Mouse (Mus musculus) frontal cortex, postnatal 10 days (tissue): ENCODE data around the gene Aurkaip1.
"Not testable (repeated sequence)": the region's sequence is repeated elsewhere in the genome, so short reads cannot be mapped to it uniquely, and the experiment has no call there.

Experiments used
- DNase-seq, 2 experiments: peaks; one replicate each; pipeline ENCODE4 v3.0.0; 2022; ENCODE audit warnings: low spot score in 2 of 2, mixed read lengths in 1 of 2

Gene Aurkaip1

DNA sequence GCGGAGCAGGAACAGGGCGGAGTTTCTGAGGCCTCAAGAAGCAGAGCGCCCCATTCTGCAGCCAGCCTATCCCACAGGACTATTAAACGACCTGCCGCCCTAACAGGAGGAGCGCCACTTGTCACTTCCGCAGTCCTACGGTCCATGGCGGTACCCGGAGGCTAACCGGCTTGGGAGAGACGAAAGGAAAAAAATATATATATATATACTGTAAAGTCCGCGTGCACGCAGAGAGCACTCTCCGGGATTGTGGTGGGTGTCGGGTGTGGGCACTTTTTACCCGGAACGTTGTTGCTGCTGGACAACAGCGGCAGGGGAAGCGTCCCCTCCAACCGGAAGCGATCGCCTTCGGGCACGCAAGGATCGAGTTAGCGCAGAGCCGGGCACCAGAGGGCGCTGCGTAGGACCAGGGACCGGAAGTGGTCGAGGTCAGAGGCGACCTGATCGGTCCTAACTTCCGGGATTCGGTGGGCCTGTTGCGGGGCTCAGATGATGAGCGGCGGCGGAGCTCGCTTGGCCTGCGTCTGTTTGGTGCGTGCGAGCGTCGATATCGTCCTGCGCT is at the start of gene Aurkaip1:
Aurkaip1 (plus strand) TSS at position 68 of the 562 bp plus-strand sequence.
- peak; percentile 91 to 96 for DNase-seq

DNA sequence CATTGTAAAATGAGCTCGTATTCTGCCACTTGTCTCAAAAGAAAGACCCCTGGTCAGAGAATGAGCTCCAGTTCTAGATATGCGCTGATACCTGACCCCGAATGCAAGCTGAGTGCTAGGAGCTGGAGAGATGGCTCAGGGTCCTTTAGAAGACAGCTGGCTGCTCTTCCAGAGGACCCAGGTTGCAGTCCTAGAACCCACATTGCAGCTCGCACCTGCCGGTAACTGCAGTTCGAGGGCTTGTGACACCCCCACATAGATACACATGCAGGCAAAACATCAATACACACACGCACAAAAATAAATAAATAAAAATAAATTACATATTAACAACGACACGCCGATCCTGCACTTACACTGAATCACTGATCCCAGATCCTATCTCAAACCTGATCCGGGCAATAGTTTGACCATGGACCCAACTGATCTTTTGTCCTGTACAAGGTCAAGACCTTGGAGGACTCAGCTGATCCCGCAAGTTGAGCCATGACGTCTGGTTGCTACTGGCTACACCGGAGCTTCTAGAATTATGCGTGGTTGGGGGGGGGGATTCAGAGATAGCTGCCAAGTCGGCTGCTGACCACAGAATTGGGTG is 47.5 kb upstream of the Aurkaip1 start:
- DNase-seq = no peak

DNA sequence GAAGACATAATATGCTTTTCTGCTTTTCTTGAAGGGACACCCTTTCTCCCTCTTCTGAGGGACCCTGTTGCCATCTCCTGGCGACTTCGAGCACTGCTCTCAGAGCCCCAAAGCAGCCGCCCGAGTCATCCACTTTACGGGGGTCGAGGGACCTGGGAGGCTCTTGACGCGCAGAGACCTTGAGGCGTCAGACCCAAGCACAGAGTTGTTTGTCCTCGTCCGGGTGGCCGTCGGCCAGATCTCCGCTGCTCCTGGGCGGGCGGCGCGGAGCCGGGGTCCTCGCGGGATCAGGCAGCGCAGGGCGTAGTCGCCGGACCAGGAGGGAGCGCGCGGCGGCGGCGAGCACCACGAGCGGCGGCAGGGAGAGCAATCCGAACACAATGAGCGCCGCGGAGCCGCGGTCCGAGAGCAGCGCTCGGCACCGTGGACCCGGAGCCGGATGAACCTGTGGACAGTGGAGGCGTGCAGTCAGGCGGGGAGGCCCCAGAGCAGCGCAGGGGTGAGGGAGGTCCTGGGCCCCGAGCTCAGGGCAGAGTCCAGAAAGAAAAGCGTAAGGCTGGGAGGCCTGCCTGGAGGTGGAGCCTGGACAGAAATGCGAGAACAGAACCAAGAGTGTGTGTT is 46.9 kb upstream of the Aurkaip1 start:
- DNase-seq = peak; percentile 69 to 80

DNA sequence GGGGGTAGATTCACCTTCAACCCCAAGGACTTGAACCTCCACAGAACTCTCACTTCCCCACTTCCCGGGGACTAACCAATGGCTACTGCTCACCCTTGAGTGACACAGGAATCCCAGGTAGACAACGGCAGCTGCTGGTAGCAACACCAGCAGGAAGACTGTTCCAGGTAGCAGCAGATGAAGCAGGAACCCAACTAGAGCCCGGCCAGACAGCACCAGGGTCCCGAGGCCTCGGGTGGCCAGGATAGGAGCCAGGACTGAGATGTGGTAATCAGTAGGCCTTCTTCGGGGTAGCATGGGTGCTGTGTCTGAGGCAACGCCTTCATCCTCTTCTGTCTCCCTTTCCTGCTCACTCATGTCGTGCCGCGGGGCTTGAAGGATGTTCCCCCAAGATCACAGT is 45.8 kb upstream of the Aurkaip1 start:
- DNase-seq = no peak

DNA sequence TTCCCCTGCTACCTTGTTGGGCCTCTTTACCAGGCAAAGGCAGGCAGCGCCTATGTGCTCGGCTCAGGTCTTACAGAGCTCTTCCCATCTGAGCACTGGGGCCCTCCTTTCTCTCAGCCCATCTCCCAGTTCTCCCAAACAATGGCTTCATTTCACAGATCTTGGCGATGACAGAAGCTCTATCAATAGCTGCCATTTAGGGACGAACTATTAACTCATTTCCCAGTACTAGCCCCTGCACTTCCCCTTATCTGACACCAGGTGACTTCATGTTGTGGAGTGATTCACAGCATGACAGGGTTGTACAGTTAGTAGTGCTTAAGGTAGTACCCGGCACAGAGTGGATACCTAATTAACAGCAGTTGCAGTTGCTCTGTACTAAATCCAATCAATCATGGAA is 45.3 kb upstream of the Aurkaip1 start, which contains the start of gene Tmem88b:
Tmem88b (minus strand) TSS at position 56 of the 400 bp plus-strand sequence.
- DNase-seq = no peak

DNA sequence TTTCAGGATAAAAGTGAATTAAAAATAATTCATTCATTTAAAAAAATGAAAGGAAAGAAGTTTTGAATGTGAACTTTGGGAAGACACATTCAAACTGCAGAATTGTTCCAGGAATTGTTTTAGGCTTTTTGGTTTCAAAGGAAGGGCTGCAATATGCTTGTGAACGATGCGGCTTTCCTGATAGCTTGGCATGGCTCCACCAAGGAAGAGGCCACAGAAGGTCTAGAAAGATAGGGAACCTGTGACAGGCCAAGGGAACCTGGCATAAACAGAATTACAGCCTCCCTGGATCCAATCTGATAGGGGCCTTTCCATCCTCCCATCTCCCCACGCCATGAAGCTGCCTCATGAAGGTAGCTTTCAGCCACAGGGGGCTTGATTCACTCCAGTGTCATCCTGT is 42.8 kb upstream of the Aurkaip1 start:
- no peak for DNase-seq

DNA sequence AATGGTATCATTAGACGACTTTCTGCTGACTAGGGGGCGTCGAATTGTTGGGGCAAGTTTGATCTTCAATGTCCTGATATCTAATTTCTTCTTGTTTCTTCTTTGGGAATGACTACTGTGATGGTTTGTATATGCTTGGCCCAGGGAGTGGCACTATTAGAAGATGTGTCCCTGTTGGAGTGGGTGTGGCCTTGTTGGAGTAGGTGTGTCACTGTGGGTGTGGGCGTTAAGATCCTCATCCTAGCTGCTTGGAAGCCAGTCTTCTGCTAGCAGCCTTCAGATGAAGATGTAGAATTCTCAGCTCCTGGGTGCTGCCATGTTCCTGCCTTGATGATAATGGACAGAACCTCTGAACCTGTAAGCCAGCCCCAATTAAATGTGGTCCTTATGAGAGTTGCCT is 42.2 kb upstream of the Aurkaip1 start:
- not testable (repeated sequence) for DNase-seq

DNA sequence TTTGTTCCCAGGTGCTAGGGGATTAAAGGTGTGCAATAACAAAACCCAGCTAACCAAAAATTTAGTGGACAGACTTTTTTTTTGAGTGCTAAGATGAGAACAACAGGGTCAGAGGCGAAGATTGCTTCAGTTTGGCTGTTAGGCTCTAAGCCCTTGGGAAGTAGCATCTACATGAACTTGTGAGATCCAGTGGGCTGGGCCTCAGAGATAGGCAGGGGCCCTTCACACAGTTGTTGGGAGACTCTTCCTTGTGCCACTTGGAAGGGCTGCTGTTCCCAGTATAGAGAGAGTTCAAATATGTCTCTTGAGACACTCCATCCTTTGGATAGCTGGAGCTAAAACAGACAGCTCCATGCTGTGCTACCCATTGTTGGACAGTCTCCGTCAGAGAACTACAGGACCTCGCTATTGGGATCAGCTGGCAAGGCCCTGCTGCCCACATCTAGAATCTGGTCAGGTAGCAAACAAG is 41.0 kb upstream of the Aurkaip1 start, which contains the start of gene Ankrd65:
Ankrd65 (plus strand) TSS at position 419 of the 469 bp plus-strand sequence.
- DNase-seq = no peak

DNA sequence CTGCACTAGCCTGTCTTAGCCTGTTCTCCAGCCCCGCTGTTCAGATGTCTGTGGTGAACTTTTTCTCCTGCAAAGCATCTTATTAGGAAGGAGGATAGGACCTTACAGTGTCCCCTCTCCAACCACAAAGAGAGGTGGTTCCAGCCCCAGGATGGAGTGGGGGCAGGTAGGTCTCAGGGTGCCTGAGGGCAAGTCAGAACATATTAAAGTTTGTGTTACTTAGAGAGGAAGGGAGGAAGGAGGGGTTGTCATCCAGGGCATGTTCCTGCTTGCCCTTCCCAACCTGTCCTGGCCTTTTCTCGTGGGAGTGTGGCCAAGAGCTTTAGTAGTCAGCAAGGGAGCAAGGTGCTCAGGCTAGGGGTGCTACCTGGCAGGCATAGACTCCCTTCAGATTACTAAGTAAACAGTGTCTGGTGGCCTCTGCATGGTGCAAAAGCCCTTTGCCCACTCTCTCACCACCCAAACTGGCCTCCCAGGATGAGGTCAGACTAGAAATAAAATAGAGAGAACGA is 40.4 kb upstream of the Aurkaip1 start:
- DNase-seq = no peak

DNA sequence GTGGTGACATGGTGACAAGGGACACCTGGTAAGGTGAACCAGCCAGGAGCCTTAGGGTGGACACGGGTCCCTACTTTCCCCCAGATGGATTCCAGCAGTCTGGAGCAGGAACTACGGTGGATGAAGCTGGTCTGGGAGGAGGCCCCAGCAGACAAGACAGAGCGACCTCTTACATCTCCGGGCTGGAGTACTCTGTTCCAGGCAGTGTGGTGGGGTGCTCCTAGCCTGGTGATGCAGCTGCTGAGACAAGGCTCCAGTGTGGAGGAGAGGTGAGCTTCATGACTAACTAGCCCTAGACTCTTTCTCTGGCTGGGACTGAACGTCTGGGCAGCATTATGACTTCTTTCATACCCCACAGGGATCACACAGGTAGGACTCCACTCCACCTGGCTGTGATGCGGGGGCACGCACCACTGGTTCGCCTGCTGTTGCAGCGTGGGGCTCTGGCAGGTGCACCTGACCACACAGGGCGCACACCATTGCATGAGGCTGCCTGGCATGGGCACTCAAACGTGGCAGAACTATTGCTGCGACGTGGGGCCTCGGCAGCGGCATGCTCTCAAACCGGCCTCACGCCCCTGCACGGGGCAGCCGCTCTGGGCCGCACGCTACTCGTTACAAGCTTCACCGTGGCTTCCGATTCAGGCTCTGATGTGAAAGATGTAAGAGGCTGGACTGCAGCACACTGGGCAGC is 39.7 kb upstream of the Aurkaip1 start:
- DNase-seq = no peak

DNA sequence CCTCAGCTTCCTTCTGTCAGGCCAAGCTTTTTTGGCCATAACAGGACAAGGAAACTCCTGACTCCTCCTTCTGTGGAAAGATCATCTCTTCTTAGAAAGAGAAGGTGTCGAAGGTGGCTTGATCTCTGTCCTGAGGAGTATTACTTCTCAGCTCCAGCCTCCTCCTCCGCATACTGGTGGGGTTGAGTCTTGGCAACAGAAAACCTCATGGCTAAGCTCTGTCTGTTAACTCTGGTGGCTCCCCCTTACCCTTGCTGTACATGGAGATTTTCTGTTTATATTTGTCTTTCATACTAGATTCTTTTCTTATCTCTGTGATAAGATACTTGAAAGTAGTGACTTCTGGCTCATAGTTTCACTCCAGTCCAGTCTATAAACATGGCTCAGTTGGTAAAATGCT is 37.3 kb upstream of the Aurkaip1 start:
- no peak for DNase-seq

DNA sequence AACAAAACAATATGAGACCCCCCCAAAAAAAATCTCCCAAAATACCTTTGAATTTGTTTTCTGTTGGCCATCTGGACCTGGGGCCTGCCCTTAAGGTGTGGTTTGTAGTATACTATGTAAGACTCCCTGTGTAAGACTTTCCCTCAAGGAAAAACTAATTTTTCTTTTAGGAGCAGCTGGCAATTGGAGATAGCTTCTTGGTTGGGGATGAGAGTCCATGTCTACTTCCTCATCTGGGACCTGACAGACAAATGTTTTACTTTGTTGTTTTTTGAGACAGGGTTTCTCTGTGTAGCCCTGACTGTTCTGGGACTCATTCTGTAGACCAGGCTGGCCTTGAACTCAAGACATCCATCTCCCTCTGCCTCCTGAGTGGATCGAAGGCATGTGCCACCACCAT is 29.0 kb upstream of the Aurkaip1 start:
- DNase-seq = no peak

DNA sequence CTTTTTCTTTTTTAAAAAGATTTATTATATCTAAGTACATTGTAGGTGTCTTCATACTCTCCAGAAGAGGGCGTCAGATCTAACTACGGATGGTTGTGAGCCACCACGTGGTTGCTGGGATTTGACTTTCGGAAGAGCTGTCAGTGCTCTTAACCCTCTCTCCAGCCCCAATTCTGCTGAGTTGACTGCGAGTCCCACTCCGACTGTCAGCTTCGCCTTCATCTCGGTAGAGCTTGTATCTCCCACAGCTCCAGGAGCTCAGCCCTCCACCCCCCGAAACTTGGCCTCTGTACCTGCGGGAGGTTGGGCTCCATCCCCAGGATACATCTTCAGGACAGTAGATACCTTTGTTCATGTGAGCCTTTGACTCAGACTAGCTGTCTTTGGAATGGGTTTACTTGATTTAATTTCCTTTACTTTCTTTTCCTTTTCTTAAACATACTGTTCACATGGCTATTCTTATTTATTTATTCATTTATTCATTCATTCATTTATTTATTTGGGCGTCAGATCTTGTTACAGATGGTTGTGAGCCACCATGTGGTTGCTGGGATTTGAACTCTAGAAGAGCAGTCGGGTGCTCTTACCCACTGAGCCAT is 28.2 kb upstream of the Aurkaip1 start, which contains the start of gene Mrpl20:
Mrpl20 (plus strand) TSS at position 138 of the 599 bp plus-strand sequence.
- no peak for DNase-seq

DNA sequence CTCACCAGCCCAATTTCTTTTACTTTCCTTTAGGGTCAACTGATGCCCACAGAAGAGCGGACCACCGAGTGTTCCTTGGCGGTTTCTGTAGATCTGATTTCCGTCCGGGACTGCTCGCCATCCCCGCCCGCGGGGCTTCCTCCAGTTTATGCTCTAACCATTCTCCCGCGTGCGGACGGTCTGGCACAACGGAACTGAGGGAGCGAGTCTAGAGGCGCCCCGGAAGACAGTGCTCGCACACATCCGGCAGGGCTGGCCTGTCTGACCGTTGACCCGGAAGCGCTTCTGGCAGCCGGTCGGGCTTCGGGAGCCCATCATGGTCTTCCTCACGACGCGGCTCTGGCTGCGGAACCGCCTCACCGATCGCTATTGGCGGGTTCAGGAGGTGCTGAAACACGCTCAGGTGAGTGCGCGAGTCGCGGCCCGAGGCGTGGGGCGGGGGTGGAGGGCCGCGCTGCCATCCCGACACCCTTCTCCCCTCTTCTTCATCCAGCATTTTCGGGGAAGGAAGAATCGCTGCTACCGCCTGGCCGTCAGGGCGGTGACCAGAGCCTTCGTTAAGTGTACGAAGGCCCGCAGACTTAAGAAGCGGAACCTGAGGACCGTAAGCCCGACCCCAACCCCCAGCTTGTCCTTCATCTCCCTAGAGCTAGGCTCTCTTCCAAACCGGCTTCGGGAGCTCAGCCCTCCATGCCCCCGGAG is 27.6 kb upstream of the Aurkaip1 start:
- DNase-seq = peak; percentile 91 to 96

DNA sequence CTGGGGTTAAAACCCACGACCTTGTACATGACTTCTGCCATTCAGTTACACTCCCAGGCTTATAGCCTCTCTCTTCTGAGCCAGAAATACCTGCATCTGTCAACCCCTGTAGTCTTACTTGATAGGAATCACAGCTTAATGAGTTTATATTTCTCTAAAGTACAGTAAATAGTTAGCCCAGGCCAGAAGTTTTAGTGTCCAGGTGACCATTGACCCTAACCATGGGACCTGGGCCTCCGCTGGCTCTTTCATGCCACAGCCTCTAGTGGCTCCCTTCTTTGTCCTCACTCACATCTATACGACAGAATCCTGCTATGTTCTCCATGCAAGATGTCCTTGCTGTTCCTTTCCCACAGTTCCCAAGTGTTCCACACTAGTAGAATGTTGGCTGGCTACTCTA is 23.2 kb upstream of the Aurkaip1 start:
- DNase-seq = no peak

DNA sequence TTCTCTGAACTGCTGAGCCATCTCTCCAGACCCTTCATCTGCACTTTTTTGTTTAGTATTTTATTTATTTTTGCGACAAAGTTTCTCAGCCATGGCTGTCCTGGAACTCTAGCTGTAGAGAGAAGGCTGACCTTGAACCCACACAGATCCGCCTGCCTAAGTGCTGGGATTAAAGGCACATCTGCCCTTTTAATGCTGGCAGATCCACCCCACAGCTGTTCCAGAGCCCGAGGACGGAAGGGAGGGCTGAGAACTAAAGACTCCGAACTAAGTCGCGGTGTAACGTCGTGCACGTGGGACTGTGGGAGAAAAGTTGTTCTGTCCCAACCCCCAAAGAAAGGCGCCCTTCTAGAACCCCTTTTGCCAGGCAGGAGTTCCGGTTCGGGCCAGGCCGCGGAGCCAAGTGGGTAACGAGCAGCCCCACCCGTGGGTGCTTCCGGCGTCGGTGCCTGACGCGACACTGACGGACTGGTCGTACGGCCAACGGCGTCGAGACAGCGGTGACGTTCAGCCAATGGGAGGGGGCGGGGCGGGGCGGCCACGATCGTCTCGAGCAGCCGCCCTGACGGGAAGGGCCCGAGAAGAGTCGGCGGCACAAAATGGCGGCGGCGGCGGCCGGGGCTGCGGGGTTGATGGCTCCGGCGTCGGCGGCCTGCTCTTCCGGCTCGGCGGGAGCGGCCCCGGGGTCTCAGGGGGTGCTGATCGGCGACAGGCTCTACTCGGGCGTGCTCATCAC is 19.0 kb upstream of the Aurkaip1 start, which contains the start of gene Ccnl2:
Ccnl2 (plus strand) TSS at position 561 of the 736 bp plus-strand sequence.
- DNase-seq = peak; percentile 91 to 92

DNA sequence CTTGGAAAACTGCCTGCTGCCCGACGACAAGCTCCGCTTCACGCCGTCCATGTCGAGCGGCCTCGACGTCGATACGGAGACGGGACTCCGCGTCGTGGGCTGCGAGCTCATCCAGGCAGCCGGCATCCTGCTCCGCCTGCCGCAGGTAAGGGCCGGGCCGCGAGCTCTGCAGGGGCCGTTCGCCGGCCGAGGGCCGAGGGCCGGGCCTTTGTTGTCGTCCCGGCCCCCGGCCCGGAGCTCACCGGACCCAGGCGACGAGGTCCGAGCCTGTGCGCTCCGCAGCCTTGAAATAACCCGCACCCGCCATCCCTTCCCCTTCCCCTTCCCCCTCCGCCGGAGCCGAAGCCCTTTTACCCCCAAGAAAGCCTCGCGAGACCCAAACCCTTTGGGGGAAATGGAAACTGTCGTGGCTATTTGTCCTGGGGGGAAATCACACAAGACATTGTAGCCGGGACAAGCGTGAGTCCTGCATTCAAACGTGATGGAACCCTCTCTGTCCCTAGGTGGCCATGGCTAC is 18.3 kb upstream of the Aurkaip1 start:
- DNase-seq = no peak

DNA sequence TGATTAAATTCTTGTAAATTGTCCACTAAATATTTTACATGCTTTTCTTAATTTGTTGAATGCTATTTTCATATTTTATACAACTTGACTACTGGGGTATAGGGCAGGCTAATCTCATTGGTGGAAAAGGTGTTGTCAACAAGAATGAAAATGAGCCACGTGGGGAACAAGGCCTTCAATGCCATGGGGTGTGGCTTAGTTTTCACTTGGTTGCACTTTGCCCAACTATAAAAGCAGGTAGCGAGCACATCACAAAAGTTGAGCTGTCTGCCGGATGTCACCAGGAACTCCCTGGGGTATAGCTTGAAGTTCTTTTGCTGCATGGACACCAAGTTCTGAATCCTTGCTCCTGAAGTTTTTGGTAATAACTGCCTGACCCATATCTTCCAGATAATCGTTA is 13.5 kb upstream of the Aurkaip1 start:
- no peak for DNase-seq

DNA sequence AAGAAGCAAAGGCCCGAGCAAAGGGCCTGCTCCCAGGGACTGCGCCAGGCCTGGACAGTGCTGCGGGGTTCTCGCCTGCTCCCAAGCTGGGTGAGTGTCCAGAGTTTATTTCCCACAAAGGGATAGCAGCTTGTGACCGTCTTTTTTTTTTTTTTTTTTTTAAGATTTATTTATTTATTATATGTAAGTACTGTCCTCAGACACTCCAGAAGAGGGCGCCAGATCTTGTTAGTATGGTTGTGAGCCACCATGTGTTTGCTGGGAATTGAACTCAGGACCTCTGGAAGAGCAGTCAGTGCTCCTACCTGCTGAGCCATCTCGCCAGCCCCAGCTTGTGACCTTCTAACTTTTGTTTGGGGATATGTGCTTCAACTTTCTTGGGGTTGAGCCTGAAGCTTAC is 10.0 kb upstream of the Aurkaip1 start:
- no peak for DNase-seq

DNA sequence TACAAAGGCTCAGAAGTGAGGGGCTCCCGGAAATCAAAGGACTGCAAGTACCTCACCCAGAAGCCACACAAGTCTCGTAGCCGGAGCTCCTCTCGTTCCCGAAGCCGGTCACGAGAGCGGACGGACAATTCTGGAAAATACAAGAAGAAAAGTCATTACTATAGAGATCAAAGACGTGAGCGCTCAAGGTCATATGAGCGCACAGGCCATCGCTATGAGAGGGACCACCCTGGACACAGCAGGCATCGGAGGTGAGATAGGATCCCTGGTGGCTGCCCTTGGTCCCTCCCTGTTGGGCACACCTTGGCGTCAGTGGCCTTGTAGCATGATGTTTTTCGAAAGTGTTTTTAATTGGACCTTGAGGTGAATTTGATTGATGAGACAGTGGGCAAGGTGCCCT is 7.6 kb upstream of the Aurkaip1 start:
- DNase-seq = no peak
